Mouse (Mus musculus) lung, postnatal 4 days (tissue): ENCODE measurements around the gene Fgf23.

Experiments
- DNase-seq, 2 experiments: peaks; one replicate each; pipeline ENCODE4 v3.0.0; 2021

The Fgf23 gene

DNA sequence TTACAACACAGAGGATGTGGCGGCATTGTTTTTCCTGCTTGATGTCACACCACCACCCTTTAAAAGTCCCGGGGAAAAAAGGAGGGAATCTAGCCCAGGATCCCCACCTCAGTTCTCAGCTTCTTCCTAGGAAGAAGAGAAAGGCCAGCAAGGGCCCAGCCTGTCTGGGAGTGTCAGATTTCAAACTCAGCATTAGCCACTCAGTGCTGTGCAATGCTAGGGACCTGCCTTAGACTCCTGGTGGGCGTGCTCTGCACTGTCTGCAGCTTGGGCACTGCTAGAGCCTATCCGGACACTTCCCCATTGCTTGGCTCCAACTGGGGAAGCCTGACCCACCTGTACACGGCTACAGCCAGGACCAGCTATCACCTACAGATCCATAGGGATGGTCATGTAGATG, at the start of gene Fgf23:
Gene Fgf23, plus strand, starts transcription at position 86 of the 400 bp plus-strand sequence.
- peak in 1 of 2 experiments; percentile 6 for DNase-seq

DNA sequence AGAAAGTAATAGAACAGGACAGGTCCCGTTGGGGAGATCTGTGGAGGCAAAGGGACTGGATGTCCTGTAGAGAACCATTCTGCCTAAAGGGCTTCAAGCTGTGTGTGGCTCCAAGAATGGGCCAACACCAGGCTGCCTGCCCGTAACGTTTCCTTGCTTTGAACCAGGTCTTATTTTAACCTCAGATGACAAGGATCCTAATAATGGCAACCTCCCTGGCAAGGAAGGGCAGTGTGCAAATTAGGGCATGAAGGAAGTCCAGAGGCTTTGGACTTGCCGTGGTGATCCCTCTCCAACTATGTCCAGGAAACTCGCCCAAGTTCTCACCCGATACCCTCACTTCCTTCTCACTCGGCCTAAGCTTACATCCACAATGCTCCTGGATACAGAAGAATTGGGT, 47.9 kb upstream of the Fgf23 start:
- no peak for DNase-seq

DNA sequence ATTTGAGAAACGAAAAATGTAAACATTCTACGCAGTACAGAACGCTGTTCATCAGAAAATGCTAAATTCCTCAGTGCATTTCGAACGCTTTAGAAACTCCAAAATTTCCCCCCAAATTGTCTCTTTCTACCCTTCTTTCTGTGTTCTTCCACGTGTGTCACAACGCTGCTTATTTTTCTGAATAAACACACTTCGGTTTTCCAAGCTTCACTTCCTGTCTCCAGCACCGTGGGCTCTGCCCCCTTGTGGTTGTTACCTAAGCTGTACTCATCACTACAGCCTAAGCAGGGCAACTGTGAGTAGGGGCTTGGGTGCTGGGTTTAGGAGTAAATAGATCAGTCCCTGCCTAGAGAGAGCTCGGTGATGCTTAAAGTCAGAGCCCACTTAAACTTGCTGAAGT, 37.9 kb upstream of the Fgf23 start:
- DNase-seq, result peak in 1 of 2 experiments; percentile 11

DNA sequence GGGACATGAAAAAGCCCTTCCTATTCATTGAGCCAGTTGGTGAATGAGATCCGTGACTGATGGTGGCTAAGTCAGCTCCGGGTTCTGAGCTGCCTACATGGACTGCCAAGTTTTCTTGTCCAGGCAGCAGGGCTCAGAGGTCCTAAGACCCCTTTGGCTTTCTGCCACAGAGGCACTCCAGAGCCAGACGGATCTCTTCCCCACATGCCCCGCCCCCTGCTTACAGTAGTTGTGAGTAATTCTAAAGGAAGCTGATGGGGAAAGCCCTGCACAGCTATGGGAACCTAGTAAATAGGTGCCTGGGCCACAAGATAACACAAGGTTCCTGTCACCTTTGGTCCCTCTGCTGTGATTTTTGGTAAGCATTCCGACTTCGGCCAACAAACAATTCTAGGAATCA, 27.8 kb upstream of the Fgf23 start:
- DNase-seq, result peak; percentile 28 to 68

DNA sequence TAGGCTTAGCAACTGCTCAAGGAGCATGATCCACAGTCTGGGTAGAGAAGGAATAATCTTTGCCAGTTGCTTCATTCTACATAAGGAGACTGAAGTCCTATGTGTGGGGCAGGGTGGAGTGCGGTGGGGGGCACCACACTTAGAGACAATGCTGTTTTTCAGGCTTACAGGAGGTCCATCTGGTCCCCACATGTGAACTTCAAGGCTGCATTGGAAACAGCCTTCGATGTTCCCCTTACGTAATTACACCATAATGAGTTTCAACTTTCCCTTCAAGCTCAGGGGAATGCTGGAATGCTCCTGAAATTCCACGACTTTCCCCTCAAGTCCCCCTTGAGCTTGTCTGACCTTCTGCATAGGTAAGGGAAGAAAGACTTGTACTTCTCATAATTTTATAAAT, 21.9 kb upstream of the Fgf23 start:
- DNase-seq, result no peak

DNA sequence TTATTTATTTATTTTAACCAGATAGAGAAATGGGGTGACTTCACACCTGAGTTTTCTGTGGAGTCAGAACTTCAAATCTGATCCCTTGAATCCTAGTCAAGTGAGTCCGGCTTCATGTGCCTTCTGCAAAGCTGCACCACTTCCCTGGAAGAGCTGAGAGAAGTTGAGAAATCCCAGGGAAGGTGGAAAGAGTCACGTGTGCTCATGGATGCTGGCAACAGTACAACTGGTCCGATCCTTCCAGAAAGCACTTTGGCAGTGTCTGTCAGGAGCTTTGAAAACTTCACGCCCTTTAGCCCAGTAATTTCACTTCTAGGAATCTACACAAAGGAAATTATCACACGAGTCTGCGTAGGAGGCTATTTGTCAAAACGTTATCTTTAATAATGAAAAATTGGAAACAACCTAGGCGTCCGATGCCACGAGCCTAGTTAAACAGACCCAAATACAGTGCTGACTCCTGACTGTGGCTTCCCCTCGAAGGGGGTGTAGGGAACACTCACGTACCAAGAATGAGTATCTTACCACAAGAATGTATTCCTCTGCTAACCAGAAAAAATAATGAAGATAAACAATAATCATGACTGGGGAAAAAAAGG, 15.6 kb upstream of the Fgf23 start:
- no peak for DNase-seq

DNA sequence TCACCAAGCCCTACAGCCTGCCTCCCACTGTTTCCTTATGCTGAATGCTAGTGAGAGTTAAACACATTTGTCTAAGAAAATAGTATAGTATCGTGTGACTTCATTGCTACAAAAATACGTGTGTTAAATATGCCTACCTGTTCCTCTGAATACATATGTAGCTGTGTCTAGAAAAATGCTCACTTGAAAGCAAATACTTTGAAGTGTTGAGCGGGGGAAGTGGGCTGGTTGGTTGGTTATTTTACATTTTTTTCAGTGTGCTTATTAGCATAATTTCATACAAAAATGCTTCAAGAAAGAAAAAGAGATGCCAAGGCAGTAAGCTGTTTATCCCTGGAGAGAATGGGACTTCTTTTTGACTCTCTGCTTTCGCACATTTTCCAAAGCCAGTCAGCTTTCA, 12.7 kb upstream of the Fgf23 start:
- DNase-seq, result no peak

DNA sequence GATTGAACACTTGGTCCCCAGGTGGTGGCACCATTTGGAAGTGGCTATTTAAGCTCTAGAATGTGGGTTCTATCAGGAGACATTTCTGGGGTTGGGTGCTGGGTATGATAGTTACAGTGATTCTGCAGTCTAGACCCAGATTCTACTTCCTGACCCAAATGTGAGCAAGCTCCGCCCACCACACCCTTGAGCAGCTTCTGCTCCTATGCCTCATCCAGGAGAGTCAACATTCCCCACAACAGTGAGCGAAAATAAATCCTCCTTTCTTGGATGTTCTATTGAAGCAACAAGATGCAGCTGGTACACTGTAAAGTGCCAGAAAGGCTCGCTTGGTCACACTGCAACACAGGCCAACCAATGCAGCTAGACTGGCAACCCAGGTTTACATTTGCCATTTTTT, 8.8 kb upstream of the Fgf23 start:
- no peak for DNase-seq

DNA sequence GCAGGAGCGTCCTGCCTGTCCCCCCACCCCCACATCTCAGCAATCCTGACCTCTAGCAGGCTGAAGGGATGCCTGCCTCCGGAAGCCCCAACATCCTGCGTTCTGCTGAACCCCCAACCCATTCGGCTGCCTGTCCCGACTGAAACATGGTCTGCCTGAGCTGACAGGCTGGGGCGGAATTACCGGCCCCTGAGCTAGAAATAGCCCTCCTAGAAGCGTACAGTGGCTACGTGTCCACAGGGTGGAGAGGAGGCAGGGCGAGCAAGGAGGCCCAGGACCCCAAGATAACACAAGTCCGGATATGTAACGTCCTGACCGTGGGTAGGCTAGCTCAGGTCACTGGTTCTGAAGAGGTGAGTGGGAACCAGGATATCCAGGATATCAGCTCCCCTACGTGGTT, 7.9 kb upstream of the Fgf23 start:
- DNase-seq, result no peak

DNA sequence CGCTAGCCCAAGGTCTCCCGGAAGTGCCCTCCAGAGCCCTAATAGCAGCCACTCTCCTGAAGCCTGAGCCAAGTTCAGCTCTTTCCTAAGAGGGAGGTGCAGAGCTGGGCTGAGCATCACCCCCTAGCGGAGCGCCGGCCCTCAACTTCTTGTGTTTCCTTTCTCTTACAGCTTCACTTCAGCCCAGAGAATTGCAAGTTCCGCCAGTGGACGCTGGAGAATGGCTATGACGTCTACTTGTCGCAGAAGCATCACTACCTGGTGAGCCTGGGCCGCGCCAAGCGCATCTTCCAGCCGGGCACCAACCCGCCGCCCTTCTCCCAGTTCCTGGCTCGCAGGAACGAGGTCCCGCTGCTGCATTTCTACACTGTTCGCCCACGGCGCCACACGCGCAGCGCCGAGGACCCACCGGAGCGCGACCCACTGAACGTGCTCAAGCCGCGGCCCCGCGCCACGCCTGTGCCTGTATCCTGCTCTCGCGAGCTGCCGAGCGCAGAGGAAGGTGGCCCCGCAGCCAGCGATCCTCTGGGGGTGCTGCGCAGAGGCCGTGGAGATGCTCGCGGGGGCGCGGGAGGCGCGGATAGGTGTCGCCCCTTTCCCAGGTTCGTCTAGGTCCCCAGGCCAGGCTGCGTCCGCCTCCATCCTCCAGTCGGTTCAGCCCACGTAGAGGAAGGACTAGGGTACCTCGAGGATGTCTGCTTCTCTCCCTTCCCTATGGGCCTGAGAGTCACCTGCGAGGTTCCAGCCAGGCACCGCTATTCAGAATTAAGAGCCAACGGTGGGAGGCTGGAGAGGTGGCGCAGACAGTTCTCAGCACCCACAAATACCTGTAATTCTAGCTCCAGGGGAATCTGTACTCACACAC, 7.4 kb downstream of the Fgf23 start:
- peak; percentile 58 to 63 for DNase-seq

DNA sequence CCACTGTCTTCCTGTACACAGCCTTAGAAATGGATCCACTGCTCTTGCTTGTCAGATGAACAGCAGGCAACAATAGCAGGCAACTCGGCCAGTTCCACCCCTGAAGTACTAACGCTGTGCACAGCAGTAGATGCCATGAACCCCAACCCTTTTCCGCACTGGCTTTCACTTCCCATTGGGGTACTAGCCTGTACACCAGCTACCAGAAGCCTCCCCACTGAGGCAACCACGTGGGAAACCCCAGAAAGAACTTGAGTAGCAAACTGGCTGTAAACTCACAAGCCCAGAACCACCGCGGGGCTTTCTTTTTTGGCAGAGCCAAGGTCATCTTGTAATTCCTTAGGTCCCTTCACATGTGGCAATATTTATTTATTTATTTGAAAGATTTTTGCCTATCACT, 9.1 kb downstream of the Fgf23 start:
- no peak for DNase-seq

DNA sequence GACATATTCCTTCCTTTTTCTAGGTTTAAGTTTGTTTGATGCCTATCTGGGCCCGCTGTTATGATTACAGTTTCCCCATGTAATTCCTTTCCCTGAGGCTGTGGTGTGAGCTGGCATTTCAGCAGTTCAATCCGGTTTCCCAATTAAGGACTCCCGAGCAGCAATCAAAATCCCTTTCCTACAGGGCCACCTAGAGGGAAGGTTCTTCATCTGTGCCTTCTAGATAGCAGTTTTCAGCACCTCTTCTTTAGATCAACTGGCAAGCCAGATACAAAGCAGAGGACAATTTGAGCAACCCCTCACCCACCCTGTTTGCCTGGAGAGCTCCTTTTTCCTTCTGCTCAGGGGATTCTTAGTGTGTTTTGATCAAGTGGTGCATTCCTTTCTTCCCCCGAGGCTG, 14.0 kb downstream of the Fgf23 start:
- peak in 1 of 2 experiments; percentile 52 for DNase-seq

DNA sequence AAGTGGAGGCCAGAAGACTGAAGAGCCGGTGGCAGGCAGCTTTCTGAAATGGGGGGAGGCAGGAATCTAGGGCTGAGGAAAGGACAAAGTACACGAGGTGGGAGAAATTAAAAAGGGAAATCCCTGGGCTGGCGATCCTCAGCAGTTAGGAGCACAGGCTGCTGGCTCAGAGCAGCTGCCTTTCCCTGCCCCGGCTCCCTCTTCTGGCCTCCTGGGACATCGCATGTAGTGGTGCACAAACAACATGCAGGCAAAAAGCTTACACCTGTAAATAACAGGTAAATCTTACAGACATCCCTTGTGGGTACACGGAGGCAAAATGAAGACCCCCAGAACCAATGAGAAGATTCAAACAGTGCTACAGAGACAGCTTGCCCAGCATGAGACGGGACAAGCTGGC, 21.9 kb downstream of the Fgf23 start:
- DNase-seq, result peak in 1 of 2 experiments; percentile 22

DNA sequence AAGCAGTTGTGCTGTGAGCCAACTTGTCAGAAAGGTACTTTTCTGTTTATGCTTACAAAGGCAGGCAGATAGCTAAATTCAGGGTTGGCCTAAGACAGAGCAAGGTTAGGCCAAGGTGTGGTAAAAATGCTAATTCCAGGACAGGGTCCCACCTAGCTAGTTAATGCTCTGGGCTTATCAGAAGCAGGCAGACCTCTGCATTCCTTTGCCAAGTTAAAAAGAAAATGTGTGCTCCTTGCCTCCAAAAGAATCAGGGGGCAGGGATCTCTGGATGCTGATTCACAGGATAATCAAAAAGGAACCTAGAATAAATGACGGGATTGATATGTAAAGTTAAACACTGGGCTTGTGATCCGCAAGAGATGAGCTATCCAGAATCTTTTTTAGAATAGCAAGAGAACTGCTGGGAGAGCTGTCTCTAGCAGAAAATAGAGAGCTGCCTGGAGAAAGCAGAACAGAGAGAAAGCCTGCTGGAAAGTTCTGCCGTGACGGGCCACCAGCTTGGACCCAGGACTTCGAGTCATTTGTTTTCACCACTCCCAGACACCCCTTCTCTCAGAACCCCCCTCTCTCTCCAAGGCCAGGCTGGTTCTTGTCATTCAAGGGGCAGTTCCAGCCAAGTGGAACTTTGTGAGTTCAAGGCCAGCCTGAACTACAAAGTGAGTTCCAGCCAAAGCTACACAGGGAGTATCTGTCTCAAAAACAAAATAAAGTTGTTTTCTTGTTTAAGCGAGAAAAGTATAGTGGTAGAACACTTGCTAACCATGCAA, 31.0 kb downstream of the Fgf23 start:
- DNase-seq, result no peak

DNA sequence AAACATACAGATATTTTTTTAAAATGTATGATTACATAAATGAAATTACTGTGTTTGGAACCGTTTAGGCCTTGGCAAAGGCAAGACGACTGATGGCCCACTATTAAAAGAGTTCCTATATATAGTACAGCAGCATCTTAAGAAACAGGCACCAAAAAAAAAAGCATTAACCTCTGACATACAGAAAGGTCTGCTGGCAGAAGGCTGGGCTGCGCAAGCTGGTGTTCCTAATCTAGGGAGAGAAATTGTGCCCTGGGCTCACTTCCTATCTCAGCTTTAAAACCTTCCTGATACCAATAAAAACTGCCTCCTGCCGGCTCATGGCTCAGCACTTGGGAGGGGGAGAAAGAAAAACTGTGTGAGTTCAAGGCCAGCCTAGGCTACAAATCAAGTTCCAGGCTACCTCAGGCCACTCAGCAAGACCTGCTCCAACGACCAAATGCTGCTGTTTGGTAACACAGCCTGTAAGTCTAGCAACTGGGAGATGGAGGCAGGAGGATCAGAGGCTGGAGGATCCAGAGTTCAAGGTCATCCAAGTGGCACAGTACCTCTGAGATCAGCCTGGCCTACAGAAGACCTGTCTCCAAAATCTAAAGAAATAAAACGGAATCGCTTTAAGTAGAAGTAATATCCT, 31.8 kb downstream of the Fgf23 start:
- DNase-seq, result no peak

DNA sequence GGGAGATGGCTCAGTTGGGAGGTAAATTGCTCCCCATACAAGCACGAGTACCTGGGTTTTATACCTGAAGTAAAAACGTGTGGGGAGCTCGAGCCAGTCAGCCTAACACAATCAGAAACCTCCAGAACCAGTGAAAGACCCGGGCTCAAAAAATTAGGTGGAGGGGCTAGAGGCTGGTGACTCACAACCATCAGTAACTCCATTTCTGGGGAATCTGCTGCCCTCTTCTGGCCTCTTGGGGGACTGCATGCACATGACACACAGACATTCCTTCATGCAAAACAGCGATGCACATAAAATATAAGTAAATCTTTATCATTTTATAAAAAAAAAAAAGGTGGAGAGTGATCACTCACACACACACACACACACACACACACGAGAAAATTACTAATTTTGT, 32.4 kb downstream of the Fgf23 start:
- peak in 1 of 2 experiments; percentile 33 for DNase-seq

DNA sequence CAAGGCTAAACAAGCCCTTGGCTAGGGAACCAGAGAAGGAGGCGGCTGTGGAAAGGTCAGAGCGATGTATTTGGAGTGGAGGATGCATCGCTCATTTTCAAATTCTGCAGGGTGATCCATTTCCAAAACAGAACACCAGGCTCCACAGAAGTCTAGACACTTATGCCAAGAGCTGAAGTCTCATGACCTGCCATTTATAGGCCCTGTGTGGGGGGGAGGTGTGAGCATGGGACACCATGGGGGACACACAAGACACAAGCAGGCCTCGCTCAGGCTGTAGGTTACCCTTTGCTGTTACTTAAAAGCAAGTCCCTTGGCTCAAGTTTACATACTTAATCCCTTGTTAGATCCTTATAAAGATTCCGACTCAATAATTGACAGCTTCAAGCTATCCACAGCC, 33.5 kb downstream of the Fgf23 start:
- no peak for DNase-seq

DNA sequence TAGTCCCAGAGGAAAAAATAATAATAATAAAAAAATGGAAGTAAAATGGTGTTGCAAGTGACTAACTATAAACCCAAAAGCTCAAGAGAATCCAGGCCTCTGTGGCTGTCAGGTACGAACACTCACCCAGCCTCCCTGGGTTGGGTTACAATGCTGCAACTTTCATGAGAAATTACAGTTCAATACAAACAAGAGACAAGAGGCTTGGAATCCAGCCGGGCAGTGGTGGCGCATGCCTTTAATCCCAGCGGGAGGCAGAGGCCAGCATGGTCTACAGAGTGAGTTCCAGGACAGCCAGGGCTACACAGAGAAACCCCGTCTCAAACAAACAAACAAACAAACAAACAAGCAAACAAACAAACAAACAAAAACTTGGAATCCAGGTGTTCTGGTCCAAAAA, 34.0 kb downstream of the Fgf23 start:
- no peak for DNase-seq

DNA sequence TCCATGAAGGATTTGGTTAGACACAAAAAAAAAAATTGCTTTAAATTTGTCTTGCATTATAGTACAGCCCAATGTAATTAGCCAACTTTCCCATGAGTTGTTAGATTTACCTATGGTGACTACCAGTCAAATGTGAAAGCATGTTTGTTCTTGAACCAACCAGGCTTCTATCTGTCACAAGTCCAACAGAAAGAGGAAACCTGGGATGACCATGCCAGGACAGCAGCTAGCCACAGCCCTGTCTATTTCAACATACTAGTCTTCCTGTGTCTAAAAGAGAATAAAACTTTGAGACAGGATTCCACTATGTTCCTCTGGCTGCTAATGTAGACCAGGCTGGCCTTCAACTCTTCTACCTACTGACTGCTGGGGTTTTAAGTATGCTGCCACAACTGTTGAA, 34.7 kb downstream of the Fgf23 start:
- DNase-seq, result no peak

DNA sequence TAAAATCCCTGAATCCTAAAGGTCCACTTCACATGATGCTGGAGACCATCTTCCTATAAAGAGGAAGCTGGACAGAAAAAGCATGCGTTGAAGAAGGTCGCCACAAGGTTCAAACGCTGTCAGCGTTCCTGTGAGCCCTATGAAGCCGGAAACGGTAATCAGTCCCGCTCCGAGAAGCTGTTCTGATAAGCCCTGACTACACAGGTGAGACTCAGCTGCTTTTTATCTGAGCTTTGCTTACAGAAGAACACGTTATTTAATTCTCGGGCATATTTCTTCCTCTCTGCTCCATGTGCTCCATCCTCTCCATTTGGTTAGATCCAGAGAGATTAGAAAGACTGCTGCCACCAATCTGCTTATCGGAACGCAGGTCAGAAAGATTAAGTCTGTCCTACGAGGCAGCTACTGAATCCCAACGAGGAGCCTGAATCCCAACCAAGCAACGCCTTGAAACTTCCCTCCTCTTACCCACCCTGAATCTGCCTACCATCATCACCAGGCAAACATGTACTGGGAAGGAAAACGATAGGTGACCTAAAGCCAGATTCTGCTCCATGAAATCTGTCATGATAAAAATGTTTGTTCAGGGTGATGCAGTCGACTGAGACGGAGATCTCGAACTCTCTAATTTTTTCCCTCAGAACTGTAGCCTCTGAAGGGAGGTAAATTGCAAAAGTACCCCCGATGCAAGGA, 35.8 kb downstream of the Fgf23 start:
- DNase-seq, result no peak

DNA sequence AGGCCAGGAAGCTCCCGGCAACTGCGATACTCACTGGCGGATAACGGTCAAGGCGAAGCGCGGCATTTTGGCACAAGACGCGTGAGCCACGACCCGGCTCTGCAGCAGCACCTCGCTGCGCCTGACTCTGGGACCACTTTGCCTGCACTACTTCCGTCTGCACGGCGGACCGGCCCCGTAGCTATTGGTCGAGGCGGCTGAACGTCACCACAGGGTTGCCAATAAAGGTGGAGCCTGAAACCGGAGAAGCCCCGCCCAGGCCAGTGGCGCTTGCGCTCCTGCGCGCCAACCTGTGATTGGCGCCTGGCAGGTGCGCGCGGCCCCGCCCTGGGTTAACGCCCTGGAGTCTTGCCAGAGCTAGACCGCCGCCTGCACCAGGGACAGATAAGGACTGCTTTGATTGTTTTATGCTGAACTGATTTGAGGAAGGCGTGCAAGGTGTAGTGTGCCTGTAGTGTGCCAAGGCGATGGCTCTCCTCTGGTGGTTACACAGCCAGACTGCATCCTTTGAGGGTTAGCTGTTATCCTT, 36.8 kb downstream of the Fgf23 start, which contains the start of gene Tigar:
Gene Tigar, minus strand, starts transcription at position 156 of the 529 bp plus-strand sequence.
- peak; percentile 94 to 95 for DNase-seq

DNA sequence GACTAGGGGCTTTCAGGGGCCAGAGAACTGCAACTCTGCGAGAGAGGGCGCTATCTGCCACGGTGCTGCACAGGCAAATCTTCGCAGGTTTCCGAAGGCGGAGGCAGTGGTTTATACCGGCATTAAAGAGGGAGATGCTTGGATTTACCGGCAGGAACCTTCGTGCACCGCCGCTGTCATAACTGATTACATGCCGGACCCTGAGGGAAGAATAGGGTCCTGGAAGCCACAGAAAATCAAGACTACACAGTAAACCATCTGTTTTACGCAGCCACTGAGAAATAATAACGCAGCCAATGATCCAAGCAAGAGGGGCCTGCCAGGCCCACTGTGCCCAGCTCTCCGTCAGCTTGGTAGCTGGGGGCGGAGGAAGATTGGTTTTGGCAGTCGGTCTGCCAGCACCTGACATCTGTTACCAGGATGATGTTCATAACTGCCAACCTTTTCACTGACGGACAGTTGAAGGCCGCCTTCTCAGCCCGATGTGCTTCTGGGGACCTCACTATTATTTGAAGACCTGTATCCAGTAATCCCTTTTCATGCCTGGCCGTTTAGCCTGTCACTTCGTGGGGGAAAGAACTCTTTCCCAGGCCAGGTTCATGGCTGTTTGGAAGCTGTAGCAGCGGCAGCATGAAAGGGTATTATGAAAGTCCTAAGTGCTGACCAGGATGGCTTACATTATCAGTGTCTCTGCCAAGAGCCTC, 42.2 kb downstream of the Fgf23 start:
- DNase-seq, result no peak
